Mouse (Mus musculus) embryonic stem cell, embryonic (primary cell): ENCODE data around the gene Cgas.

ENCODE experiments used
- CTCF ChIA-PET, 4 experiments: fragments of 300-600 bp in 2 of 4; fragments of 350-600 bp in 2 of 4; sonication (Branson Sonifier 250); formaldehyde crosslinking; loops; one replicate each; lab custom pipeline; 2022; ENCODE audit warnings: inconsistent platforms in 2 of 4; lab: Charles Lee
- POLR2A ChIA-PET, 4 experiments: fragments of 300-600 bp in 2 of 4; fragments of 350-600 bp in 2 of 4; sonication (Branson Sonifier 250); formaldehyde crosslinking; loops; one replicate each; lab custom pipeline; 2022; ENCODE audit warnings: antibody characterized with exemption in 4 of 4, inconsistent platforms in 1 of 4; lab: Charles Lee

Gene Cgas

GRCm38 (mm10) chr9:78475873-78476272 is 32.8 kb upstream of the Cgas start:
- CTCF ChIA-PET, result interaction anchor here in 2 of 4 experiments (1.0 to 1.4 kb wide), 2 partner anchors 42 to 51 kb away, joined by 3 read pairs; no protein-coding TSS in a partner anchor
- POLR2A ChIA-PET, result interaction anchor here (0.5 to 27.8 kb wide), 46 partner anchors 9 to 1316 kb away, joined by 3 to 1056 read pairs (median 6); partner anchors contain the start of genes Dppa5a (in 2 of the 4), Gm17324 (in 2 of the 4), Mto1 (in 2 of the 4) and Ddx43 (in 1 of the 4)

GRCm38 (mm10) chr9:78475383-78475780 is 32.3 kb upstream of the Cgas start:
- ChIA-PET CTCF (interaction anchor here in 1 of 4 experiments (1.0 kb wide), 1 partner anchor 52 kb away, joined by 3 read pairs; no protein-coding TSS in a partner anchor), POLR2A (interaction anchor here (0.6 to 27.8 kb wide), 40 partner anchors 8 to 1316 kb away, joined by 3 to 1056 read pairs (median 6); partner anchors contain the start of genes Eef1a1 (in 3 of the 4), Cgas (in 1 of the 4), Ddx43 (in 1 of the 4) and Dppa5a (in 1 of the 4))

GRCm38 (mm10) chr9:78474771-78475382 is 31.8 kb upstream of the Cgas start:
- ChIA-PET POLR2A (interaction anchor here (0.6 to 27.8 kb wide), 33 partner anchors 9 to 112 kb away, joined by 3 to 1056 read pairs (median 5); partner anchors contain the start of genes Eef1a1 (in 3 of the 4), Cgas (in 2 of the 4), Dppa5a (in 1 of the 4) and Mto1 (in 1 of the 4)), CTCF (interaction anchor here in 1 of 4 experiments (1.0 kb wide), 1 partner anchor 52 kb away, joined by 3 read pairs; no protein-coding TSS in a partner anchor)

GRCm38 (mm10) chr9:78474270-78474669 is 31.2 kb upstream of the Cgas start:
- ChIA-PET CTCF (no interaction called here), POLR2A (interaction anchor here (0.6 to 27.8 kb wide), 33 partner anchors 7 to 111 kb away, joined by 3 to 1056 read pairs (median 5); partner anchors contain the start of genes Eef1a1 (in 3 of the 4), Cgas (in 2 of the 4), Dppa5a (in 1 of the 4) and Mto1 (in 1 of the 4))

GRCm38 (mm10) chr9:78473588-78473987 is 30.6 kb upstream of the Cgas start:
- ChIA-PET POLR2A (interaction anchor here (0.6 to 27.8 kb wide), 33 partner anchors 7 to 282 kb away, joined by 3 to 1056 read pairs (median 7); partner anchors contain the start of genes Dppa5a (in 2 of the 4), Cgas (in 1 of the 4), Gm17324 (in 1 of the 4) and Mto1 (in 1 of the 4)), CTCF (no interaction called here)

GRCm38 (mm10) chr9:78465725-78466124 is 22.7 kb upstream of the Cgas start:
- ChIA-PET POLR2A (interaction anchor here in 3 of 4 experiments (0.9 to 27.8 kb wide), 10 partner anchors 8 to 60 kb away, joined by 3 to 1056 read pairs (median 14); partner anchors contain the start of genes Gm17324 (in 2 of the 3), Mto1 (in 2 of the 3) and Cgas (in 1 of the 3)), CTCF (no interaction called here)

DNA sequence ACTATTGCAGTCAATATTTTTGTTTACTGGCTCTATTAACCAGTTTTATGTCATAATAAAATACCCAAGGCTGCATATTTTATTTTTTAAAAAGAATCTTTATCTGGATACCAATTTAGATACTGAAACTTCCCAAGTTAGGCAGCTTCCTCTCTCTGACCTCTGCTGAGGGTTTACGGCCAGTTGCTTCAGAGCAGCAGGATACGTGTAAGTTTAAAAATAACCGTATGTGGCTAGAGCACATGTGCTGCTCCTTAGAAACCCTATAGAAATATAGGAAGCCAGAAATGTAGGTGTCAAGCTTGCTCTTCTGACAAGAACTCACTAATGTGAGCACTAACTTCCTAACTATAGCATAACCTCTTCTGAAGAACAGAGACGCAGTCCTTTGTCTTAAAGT is 20.3 kb upstream of the Cgas start:
- POLR2A ChIA-PET, result interaction anchor here in 3 of 4 experiments (0.6 to 27.8 kb wide), 8 partner anchors 10 to 119 kb away, joined by 3 to 1056 read pairs (median 18); partner anchors contain the start of gene Gm17324 (in 1 of the 3)

GRCm38 (mm10) chr9:78457026-78457425 is 14.0 kb upstream of the Cgas start:
- ChIA-PET POLR2A (interaction anchor here (0.7 to 3.2 kb wide), 32 partner anchors 8 to 262 kb away, joined by 3 to 24 read pairs (median 4); partner anchors contain the start of genes Gm17324 (in 3 of the 4), Mto1 (in 2 of the 4), Cgas (in 1 of the 4) and Ddx43 (in 1 of the 4)), CTCF (interaction anchor here in 1 of 4 experiments (0.6 kb wide), 1 partner anchor 61 kb away, joined by 4 read pairs; no protein-coding TSS in a partner anchor)

More for the DNA sequence above, 20.3 kb upstream of the Cgas start:
- CTCF ChIA-PET, result no interaction called here

- CTCF ChIA-PET, result interaction anchor here in 2 of 4 experiments (0.6 to 2.6 kb wide), 2 partner anchors 19 to 93 kb away, joined by 3 to 10 read pairs; no protein-coding TSS in a partner anchor
- POLR2A ChIA-PET, result interaction anchor here in 2 of 4 experiments (0.7 to 3.5 kb wide), 10 partner anchors 9 to 93 kb away, joined by 3 to 16 read pairs (median 6); no protein-coding TSS in a partner anchor
These were observed 8.3 kb upstream of the Cgas start for GRCm38 (mm10) chr9:78451382-78451781.

GRCm38 (mm10) chr9:78450404-78450803 is 7.4 kb upstream of the Cgas start:
- CTCF ChIA-PET, result interaction anchor here in 2 of 4 experiments (0.6 to 2.6 kb wide), 3 partner anchors 13 to 92 kb away, joined by 3 to 10 read pairs (median 4); no protein-coding TSS in a partner anchor
- POLR2A ChIA-PET, result interaction anchor here in 3 of 4 experiments (0.6 to 3.5 kb wide), 24 partner anchors 8 to 124 kb away, joined by 3 to 16 read pairs (median 4); partner anchors contain the start of gene Dppa5a (in 1 of the 3)

DNA sequence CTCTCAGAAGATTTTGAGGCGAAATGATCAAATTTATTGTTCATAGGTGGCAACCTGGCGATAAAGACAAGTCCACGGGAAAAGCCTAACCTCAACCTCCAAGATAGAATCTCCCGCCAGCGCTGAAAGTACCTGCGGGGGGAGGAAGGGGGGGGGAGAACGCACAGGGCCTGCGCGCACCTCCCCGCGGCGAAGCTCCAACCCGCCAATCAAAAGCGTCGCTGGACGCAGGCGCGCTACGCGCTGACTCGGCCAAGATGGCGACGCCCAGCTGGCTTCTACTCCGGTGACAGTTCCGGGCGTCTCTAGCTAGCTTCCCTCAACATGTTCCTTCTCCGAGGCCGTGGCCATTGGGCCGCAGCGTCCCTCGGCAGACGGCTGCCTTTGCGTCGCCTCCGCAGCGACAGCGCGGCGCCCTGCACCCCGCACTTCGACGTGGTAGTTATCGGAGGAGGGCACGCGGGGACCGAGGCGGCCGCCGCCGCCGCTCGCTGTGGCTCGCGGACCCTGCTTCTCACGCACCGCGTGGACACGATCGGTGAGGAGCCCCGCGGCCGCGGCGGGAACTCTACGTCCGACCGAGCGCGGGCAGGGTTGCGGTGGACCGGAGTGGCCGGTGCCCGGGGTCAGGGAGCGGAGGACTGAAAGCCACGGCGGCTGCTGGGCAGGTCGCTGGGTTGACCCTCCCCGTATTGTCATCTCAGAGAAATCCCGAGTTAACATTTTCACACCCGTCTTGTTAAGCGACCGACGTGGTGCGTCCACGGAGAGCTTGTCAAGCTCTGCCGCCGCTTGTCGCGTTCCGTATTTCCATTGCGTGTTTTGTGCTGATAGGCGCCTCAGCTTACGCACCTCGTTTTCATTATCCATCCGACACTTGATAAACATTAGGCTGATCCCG is 5.2 kb upstream of the Cgas start, which contains the start of the genes Mto1 and Gm17324:
Gene Mto1, plus strand, starts transcription at position 236 of the 901 bp plus-strand sequence.
Gene Gm17324, minus strand, starts transcription at position 814 of the 901 bp plus-strand sequence.
- ChIA-PET POLR2A (interaction anchor here (0.5 to 2.6 kb wide), 61 partner anchors 8 to 257 kb away, joined by 3 to 23 read pairs (median 4); partner anchors contain the start of genes Dppa5a (in 2 of the 4) and Ddx43 (in 1 of the 4)), CTCF (interaction anchor here (0.6 to 1.0 kb wide), 6 partner anchors 90 to 766 kb away, joined by 3 to 5 read pairs (median 3); no protein-coding TSS in a partner anchor)

GRCm38 (mm10) chr9:78447606-78447972 is 4.6 kb upstream of the Cgas start:
- CTCF ChIA-PET, result interaction anchor here in 2 of 4 experiments (0.7 to 1.0 kb wide), 3 partner anchors 89 to 395 kb away, joined by 3 to 5 read pairs (median 3); no protein-coding TSS in a partner anchor
- POLR2A ChIA-PET, result interaction anchor here (0.5 to 2.6 kb wide), 51 partner anchors 9 to 256 kb away, joined by 3 to 23 read pairs (median 4); partner anchors contain the start of genes Dppa5a (in 2 of the 4) and Ddx43 (in 1 of the 4)

DNA sequence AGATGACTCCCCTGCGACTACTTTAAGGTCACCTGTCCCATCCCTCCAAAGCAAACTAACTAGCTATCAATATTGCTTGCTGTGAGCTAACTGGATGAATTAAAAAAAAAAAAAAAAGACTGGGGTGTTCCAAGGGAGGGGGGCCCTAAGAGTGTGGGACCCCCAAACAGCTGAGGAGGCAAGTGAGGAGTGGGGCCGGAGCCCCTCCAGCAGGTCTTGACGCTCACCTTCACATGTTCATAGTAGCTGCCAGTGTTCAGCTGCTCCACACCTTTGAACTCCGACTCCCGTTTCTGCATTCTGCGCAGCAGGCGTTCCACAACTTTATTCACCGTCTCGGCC is 829 bp downstream of the Cgas start:
- CTCF ChIA-PET, result interaction anchor here (0.6 to 1.9 kb wide), 5 partner anchors 10 to 85 kb away, joined by 4 to 15 read pairs (median 4); no protein-coding TSS in a partner anchor
- POLR2A ChIA-PET, result interaction anchor here in 3 of 4 experiments (0.6 to 3.2 kb wide), 53 partner anchors 8 to 250 kb away, joined by 3 to 31 read pairs (median 4); partner anchors contain the start of genes Dppa5a (in 2 of the 3), Ddx43 (in 1 of the 3), Eef1a1 (in 1 of the 3) and Ooep (in 1 of the 3)

GRCm38 (mm10) chr9:78439426-78439825 is 3.6 kb downstream of the Cgas start:
- ChIA-PET POLR2A (interaction anchor here in 3 of 4 experiments (0.6 to 2.6 kb wide), 8 partner anchors 8 to 44 kb away, joined by 3 to 14 read pairs (median 8); partner anchors contain the start of gene Mto1 (in 1 of the 3)), CTCF (no interaction called here)

GRCm38 (mm10) chr9:78432471-78432870 is 10.6 kb downstream of the Cgas start:
- POLR2A ChIA-PET, result interaction anchor here in 3 of 4 experiments (0.5 to 3.4 kb wide), 7 partner anchors 10 to 64 kb away, joined by 3 to 24 read pairs (median 3); partner anchors contain the start of gene Cgas (in 2 of the 3)
- CTCF ChIA-PET, result interaction anchor here in 3 of 4 experiments (0.6 to 1.7 kb wide), 10 partner anchors 10 to 115 kb away, joined by 3 to 15 read pairs (median 4); partner anchors contain the start of gene Cgas (in 2 of the 3)

GRCm38 (mm10) chr9:78430486-78430885 is 12.6 kb downstream of the Cgas start:
- CTCF ChIA-PET, result interaction anchor here in 1 of 4 experiments (0.6 kb wide), 1 partner anchor 70 kb away, joined by 4 read pairs; no protein-coding TSS in a partner anchor
- POLR2A ChIA-PET, result interaction anchor here in 3 of 4 experiments (0.6 to 3.4 kb wide), 9 partner anchors 9 to 191 kb away, joined by 3 to 24 read pairs (median 5); partner anchors contain the start of genes Cgas (in 2 of the 3) and Gm17324 (in 1 of the 3)
